8 mouse cellular contexts compared by ENCODE assay signal in the genomic region with DNA sequence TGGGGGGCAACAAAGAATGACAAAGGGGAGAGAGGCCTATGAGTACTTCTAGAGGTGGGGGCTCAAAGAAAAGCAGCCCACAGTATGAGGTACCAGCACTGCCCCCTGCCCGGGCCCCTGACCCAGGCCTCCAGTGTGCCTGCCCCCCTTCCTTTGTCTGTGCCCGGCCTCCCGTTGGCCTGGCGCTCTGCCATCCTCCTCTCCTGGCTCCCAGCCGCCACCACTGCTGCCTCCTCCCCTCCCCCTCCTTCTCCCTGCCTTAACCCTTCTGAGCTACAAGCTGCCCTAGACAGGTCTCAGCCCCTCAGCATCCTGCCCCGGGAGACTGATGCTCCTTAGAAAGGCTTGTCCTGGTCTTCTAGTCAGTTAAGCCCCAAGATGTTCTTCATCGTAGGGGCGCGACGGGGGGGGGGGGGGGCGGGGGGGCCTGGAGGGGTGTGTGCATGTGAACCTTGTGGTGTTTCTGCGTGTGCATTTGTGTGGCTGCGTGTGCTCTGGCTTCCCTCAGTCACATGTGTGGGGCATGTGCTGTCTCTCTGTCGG. TPM values are rescaled to one million over a fixed set of nuclear protein-coding genes. Genes with fewer than 3 reads are reported as not detected.
DNase-seq lines count a peak whose midpoint lies in the region; ATAC-seq and TF ChIP-seq lines count a peak whose summit lies in the region.

No protein-coding gene starts in this region.

- peaks cover 63% of the 10 kb centered on the region for H3K4me1 ChIP-seq in intestine, embryonic 16.5 days (ENCODE audit: control insufficient read depth, insufficient read depth, low read length)
- peaks cover 84% of the 10 kb centered on the region for H3K4me1 ChIP-seq in limb, embryonic 10.5 days
- H3K4me1 ChIP-seq in midbrain, embryonic 11.5 days (ENCODE audit: control insufficient read depth, insufficient read depth, low read length), result peaks cover 65% of the 10 kb centered on the region
- H3K4me1 ChIP-seq in small intestine, adult 2 months (ENCODE audit: control insufficient read depth, insufficient read depth, insufficient read length, low read length), result peaks cover 27% of the 10 kb centered on the region

- DNase-seq in adipocyte (ENCODE audit: low spot score), result peak; percentile 88
- DNase-seq in cerebellum, postnatal 4 days (ENCODE audit: low spot score in 2 of 2), result peak; percentile 73 to 93
- DNase-seq in gastrocnemius, postnatal 25 days, result peak; percentile 72
- peak; percentile 77 for DNase-seq in limb, embryonic 10.5 days (ENCODE audit: low spot score)
- DNase-seq in midbrain, embryonic 11.5 days (ENCODE audit: low spot score, missing footprints), result peak; percentile 93
- no peak for DNase-seq in natural killer cell, adult 2 months (ENCODE audit: low spot score in 2 of 2)

- TF ChIP-seq CTCF in small intestine, adult 2 months (IDR thresholded peaks at IDR 0.05; ENCODE audit: extremely low read depth, insufficient read length, insufficient replicate concordance, low read depth, low read length), result no peak

- peak; percentile 7; the same call in 1 of the 2 replicates for ATAC-seq in intestine, embryonic 16.5 days
- ATAC-seq in midbrain, embryonic 11.5 days (ENCODE audit: low FRiP score), result peak; percentile 59

- TF ChIP-seq POLR2A in small intestine, adult 2 months (IDR thresholded peaks at IDR 0.05; ENCODE audit: low read depth, low read length), result no peak

- H3K27ac ChIP-seq in intestine, embryonic 16.5 days (ENCODE audit: low read length), result peak overlapping the region; percentile 98
- peak overlapping the region; percentile 97 for H3K27ac ChIP-seq in limb, embryonic 10.5 days
- H3K27ac ChIP-seq in midbrain, embryonic 11.5 days (ENCODE audit: low read depth, low read length), result peak overlapping the region; percentile 93
- H3K27ac ChIP-seq in small intestine, adult 2 months (ENCODE audit: insufficient read depth, low read depth, low read length), result no peak overlapping the region

- peak overlapping the region; percentile 97 for H3K4me3 ChIP-seq in intestine, embryonic 16.5 days (ENCODE audit: low read length)
- H3K4me3 ChIP-seq in limb, embryonic 10.5 days, result peak overlapping the region; percentile 96
- H3K4me3 ChIP-seq in midbrain, embryonic 11.5 days (ENCODE audit: low read depth, low read length), result peak overlapping the region; percentile 92
- H3K4me3 ChIP-seq in small intestine, adult 2 months (ENCODE audit: low read depth, low read length), result peak overlapping the region; percentile 32

- peak overlapping the region; percentile 98 for H3K9ac ChIP-seq in intestine, embryonic 16.5 days (ENCODE audit: low read depth, low read length)
- H3K9ac ChIP-seq in midbrain, embryonic 11.5 days (ENCODE audit: low read length), result peak overlapping the region; percentile 56

- H3K27me3 ChIP-seq in intestine, embryonic 16.5 days (replicated peaks; ENCODE audit: control insufficient read depth, insufficient read depth, low read length), result no peaks in the 10 kb centered on the region
- H3K27me3 ChIP-seq in limb, embryonic 10.5 days (ENCODE audit: low read depth, poor library complexity, severe bottlenecking), result no peaks in the 10 kb centered on the region
- H3K27me3 ChIP-seq in midbrain, embryonic 11.5 days (ENCODE audit: control insufficient read depth, insufficient read depth, low read length), result no peaks in the 10 kb centered on the region
- no peaks in the 10 kb centered on the region for H3K27me3 ChIP-seq in small intestine, adult 2 months (ENCODE audit: control insufficient read depth, insufficient read depth, low read length)

- peak overlapping the region; percentile 87 for H3K4me2 ChIP-seq in intestine, embryonic 16.5 days (ENCODE audit: low read depth, low read length)
- H3K4me2 ChIP-seq in midbrain, embryonic 11.5 days, result peak overlapping the region; percentile 87

- WGBS in intestine, embryonic 16.5 days, result 1% methylated on average over 11 of the region's 14 CpGs
- WGBS in limb, embryonic 10.5 days, result 2% methylated on average over 12 of the region's 14 CpGs
- WGBS in midbrain, embryonic 11.5 days, result 3% methylated on average over 13 of the region's 14 CpGs
- WGBS in small intestine, adult 2 months, result 4% methylated on average over 12 of the region's 14 CpGs

- H3K36me3 ChIP-seq in intestine, embryonic 16.5 days (ENCODE audit: control insufficient read depth, insufficient read depth, low read length), result no peaks in the 10 kb centered on the region
- H3K36me3 ChIP-seq in limb, embryonic 10.5 days, result peaks cover 9% of the 10 kb centered on the region
- H3K36me3 ChIP-seq in midbrain, embryonic 11.5 days (ENCODE audit: control insufficient read depth, insufficient read depth, low read length), result no peaks in the 10 kb centered on the region
- H3K36me3 ChIP-seq in small intestine, adult 2 months (ENCODE audit: control insufficient read depth, insufficient read depth, low read length), result no peaks in the 10 kb centered on the region

- H3K9me3 ChIP-seq in intestine, embryonic 16.5 days (ENCODE audit: control insufficient read depth, low read length), result no peaks in the 10 kb centered on the region
- H3K9me3 ChIP-seq in limb, embryonic 10.5 days (replicated peaks), result no peaks in the 10 kb centered on the region
- no peaks in the 10 kb centered on the region for H3K9me3 ChIP-seq in midbrain, embryonic 11.5 days (ENCODE audit: control insufficient read depth, low read length)

RNA-seq across cellular contexts. Expression of gene Pprc1, which starts 2.7 kb away (rescaled TPM):
- total RNA-seq in gastrocnemius, postnatal 25 days (2021), result 10 to 100 TPM; 12.5 to 13.7 TPM
- 23.4 and 27.5 TPM in 2 replicates for polyA plus RNA-seq in intestine, embryonic 16.5 days (2015; fragmentation: Nextera tagmentation; extraction: Ambion mirVana)
- polyA plus RNA-seq in limb, embryonic 10.5 days (2016; fragmentation: Nextera tagmentation; extraction: Ambion mirVana), result 63.0 and 73.3 TPM in 2 replicates
- 38.2 and 48.5 TPM in 2 replicates for polyA plus RNA-seq in midbrain, embryonic 11.5 days (2014; fragmentation: Nextera tagmentation; extraction: Ambion mirVana)
- 9.9 and 10.6 TPM in 2 replicates for polyA plus RNA-seq in small intestine, adult 2 months (2012; rRNA removed)

RNA-seq across cellular contexts. Expression of gene Ldb1, which starts 3.0 kb away (rescaled TPM):
- total RNA-seq in gastrocnemius, postnatal 25 days (2021), result 10 to 100 TPM; 15.5 to 16.5 TPM
- 23.3 and 26.3 TPM in 2 replicates for polyA plus RNA-seq in intestine, embryonic 16.5 days (2015; fragmentation: Nextera tagmentation; extraction: Ambion mirVana)
- 96.4 and 104 TPM in 2 replicates for polyA plus RNA-seq in limb, embryonic 10.5 days (2016; fragmentation: Nextera tagmentation; extraction: Ambion mirVana)
- polyA plus RNA-seq in midbrain, embryonic 11.5 days (2014; fragmentation: Nextera tagmentation; extraction: Ambion mirVana), result 72.1 and 77.0 TPM in 2 replicates
- 35.6 and 60.8 TPM in 2 replicates for polyA plus RNA-seq in small intestine, adult 2 months (2012; rRNA removed)

RNA-seq across cellular contexts. Expression of gene Nolc1, which starts 33.7 kb away (rescaled TPM):
- total RNA-seq in gastrocnemius, postnatal 25 days (2021), result 10 to 100 TPM; 15.0 to 19.7 TPM
- 77.2 and 88.8 TPM in 2 replicates for polyA plus RNA-seq in intestine, embryonic 16.5 days (2015; fragmentation: Nextera tagmentation; extraction: Ambion mirVana)
- polyA plus RNA-seq in limb, embryonic 10.5 days (2016; fragmentation: Nextera tagmentation; extraction: Ambion mirVana), result 145 and 186 TPM in 2 replicates
- polyA plus RNA-seq in midbrain, embryonic 11.5 days (2014; fragmentation: Nextera tagmentation; extraction: Ambion mirVana), result 115 and 117 TPM in 2 replicates
- polyA plus RNA-seq in small intestine, adult 2 months (2012; rRNA removed), result 3.4 and 4.3 TPM in 2 replicates

RNA-seq across cellular contexts. Expression of gene Hps6, which starts 38.7 kb away (rescaled TPM):
- total RNA-seq in gastrocnemius, postnatal 25 days (2021), result 1 to 10 TPM; 2.7 to 3.9 TPM
- polyA plus RNA-seq in intestine, embryonic 16.5 days (2015; fragmentation: Nextera tagmentation; extraction: Ambion mirVana), result 8.8 and 9.4 TPM in 2 replicates
- 4.7 and 5.3 TPM in 2 replicates for polyA plus RNA-seq in limb, embryonic 10.5 days (2016; fragmentation: Nextera tagmentation; extraction: Ambion mirVana)
- polyA plus RNA-seq in midbrain, embryonic 11.5 days (2014; fragmentation: Nextera tagmentation; extraction: Ambion mirVana), result 1.0 and 1.4 TPM in 2 replicates
- polyA plus RNA-seq in small intestine, adult 2 months (2012; rRNA removed), result 3.4 and 5.6 TPM in 2 replicates

RNA-seq across cellular contexts. Expression of gene Armh3, which starts 43.7 kb away (rescaled TPM):
- total RNA-seq in gastrocnemius, postnatal 25 days (2021), result 10 to 100 TPM; 10.2 TPM
- polyA plus RNA-seq in intestine, embryonic 16.5 days (2015; fragmentation: Nextera tagmentation; extraction: Ambion mirVana), result 17.2 and 17.3 TPM in 2 replicates
- polyA plus RNA-seq in limb, embryonic 10.5 days (2016; fragmentation: Nextera tagmentation; extraction: Ambion mirVana), result 18.0 and 20.1 TPM in 2 replicates
- polyA plus RNA-seq in midbrain, embryonic 11.5 days (2014; fragmentation: Nextera tagmentation; extraction: Ambion mirVana), result 13.9 and 14.2 TPM in 2 replicates
- polyA plus RNA-seq in small intestine, adult 2 months (2012; rRNA removed), result 3.6 and 7.5 TPM in 2 replicates

Comparison
In these comparisons a context has a peak if more than half of its experiments do, and no peak if none do; other contexts are left out.
1. DNase-seq: peak in adipocyte (single experiment), cerebellum, postnatal 4 days (2 of 2), gastrocnemius, postnatal 25 days (single experiment), limb, embryonic 10.5 days (single experiment) and midbrain, embryonic 11.5 days (single experiment); none in natural killer cell, adult 2 months (0 of 2).
2. H3K4me3 ChIP-seq: peak in every context shown above with its lines; median percentile 97 in intestine, embryonic 16.5 days; 96 in limb, embryonic 10.5 days; 92 in midbrain, embryonic 11.5 days; 32 in small intestine, adult 2 months.
3. RNA of gene Nolc1, which starts 33.7 kb away (polyA plus RNA-seq): 145 to 186 TPM in limb, embryonic 10.5 days, 115 to 117 TPM in midbrain, embryonic 11.5 days and 77.2 to 88.8 TPM in intestine, embryonic 16.5 days; 3.4 to 4.3 TPM in small intestine, adult 2 months; every median in the first group is over 10 times any median in the second.